Mouse (Mus musculus) gastrocnemius, adult 2 months (tissue): ENCODE measurements around the gene 0610012G03Rik. TPM values are rescaled to one million over a fixed set of nuclear protein-coding genes. Genes with fewer than 3 reads are reported as not detected.

ENCODE experiments used
- DNase-seq: peaks from one replicate; pipeline ENCODE4 v3.0.0; 2022
- H3K27ac ChIP-seq: fragments of 200-600 bp; 2 replicates; pipeline ENCODE4 v1.8.1; 2022; ENCODE audit warnings: mild to moderate bottlenecking
- H3K4me3 ChIP-seq: fragments of 200-600 bp; 2 replicates; pipeline ENCODE4 v1.8.1; 2022; ENCODE audit warnings: mild to moderate bottlenecking, moderate library complexity
- CTCF ChIP-seq: fragments of 200-600 bp; IDR thresholded peaks from 2 replicates; pipeline ENCODE4 v1.8.1; 2022; ENCODE audit warnings: antibody characterized with exemption, mild to moderate bottlenecking, moderate library complexity
- intact Hi-C: fragments of 180-260 bp; cut with DNase I; formaldehyde crosslinking; loops from one replicate; pipeline ENCODE4 v1.15.1; 2025
- microRNA-seq: library from miRNA; unstranded; fragments of <30 nt; microRNA quantifications from one replicate; pipeline ENCODE4 v1.2.0, GENCODE M21; 2021
- total RNA-seq, 2 experiments: library from RNA; stranded (reverse); gene quantifications; 2 replicates each; pipeline ENCODE4 v1.2.3; 2021

The 0610012G03Rik gene
- total RNA-seq, 2 experiments from 2014 or later = 52.1 to 66.5 TPM

DNA sequence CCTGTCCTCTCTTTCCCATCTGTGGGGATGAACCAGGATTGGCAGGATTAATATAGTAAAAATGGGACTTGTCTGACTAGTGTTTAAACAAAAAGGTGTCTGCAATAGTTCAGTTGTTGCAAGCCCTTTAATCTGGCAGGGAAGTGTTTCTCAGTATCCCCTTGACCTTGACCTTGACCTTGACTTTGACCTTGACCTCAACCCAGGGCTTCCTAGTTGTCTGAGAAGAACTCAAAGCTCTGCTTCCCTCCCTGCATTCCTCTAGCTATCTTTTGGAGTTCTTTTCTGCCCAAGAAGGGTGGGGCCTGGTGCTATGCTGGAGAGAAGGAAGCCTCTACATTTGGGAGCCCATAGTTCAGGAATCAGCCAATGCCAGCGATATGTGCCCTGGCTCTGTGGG lies 46.4 kb downstream of the 0610012G03Rik start:
- Histone ChIP-seq H3K4me3 (no peak overlapping the region), H3K27ac (no peak overlapping the region)
- intact Hi-C loops = no loop called here
- TF ChIP-seq CTCF = no peak
- no peak for DNase-seq

DNA sequence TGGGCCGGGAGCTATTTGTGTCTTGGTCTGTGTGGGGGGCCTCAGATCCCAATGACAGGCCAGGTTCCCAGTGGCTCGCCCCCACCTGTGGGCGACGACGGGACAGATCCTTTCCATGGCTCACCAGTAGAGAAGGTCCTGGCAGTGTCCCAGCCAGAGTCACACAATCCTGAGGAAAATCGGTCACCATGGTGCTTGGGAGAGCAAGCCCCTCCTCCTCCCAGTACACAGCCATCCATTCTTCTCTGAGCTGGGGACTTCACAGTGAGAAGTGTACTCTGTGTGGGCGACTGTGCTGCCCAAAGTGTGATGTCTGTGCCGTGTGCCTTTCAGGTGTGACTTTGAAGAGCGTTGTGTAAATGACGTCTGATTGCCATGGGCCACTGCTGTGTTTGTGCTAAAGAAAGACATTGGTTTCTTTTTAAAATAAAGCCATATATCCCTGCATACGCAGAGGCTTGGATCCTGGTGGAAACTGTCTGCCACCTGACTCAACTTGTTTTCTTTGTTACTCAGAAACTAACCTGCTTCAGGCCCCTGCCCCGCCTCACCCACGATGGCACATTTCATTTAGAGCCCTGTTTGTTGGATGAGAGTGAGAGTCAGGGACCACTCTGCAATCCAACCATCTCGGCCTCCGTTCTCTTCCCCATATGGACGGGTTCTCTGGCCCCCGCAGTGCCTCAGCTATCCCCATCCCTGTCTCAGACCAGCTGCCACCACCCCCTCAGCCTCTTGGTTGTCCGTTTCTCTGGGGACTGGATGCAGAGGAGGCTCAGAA lies 49.6 kb downstream of the 0610012G03Rik start:
- DNase-seq = no peak
- no peak for TF ChIP-seq CTCF
- intact Hi-C loops = no loop called here
- Histone ChIP-seq H3K4me3 (no peak overlapping the region), H3K27ac (no peak overlapping the region)

Small RNAs within 50 kb of the gene (microRNA-seq; reads per million reads assigned to microRNA genes)
- gene Gm26269 = not detected

Other genes with a start within 250 kb of the 0610012G03Rik start
- not detected for gene Meltf, start 69.7 kb downstream of the 0610012G03Rik start, total RNA-seq
- gene Pigz, start 14.6 kb downstream of the 0610012G03Rik start, total RNA-seq = under 1 TPM; 0.20 to 0.71 TPM
- gene Ncbp2, start within 50 bp of the 0610012G03Rik start, total RNA-seq = 10 to 100 TPM; 11.5 to 17.9 TPM
- gene Senp5, start 54.8 kb upstream of the 0610012G03Rik start, total RNA-seq = 10 to 100 TPM; 10.3 to 12.8 TPM
- 10 to 100 TPM; 13.3 to 15.8 TPM for gene Pak2, start 130.8 kb upstream of the 0610012G03Rik start, total RNA-seq
- 10 to 100 TPM; 11.3 to 12.6 TPM for gene Pigx, start 151.2 kb upstream of the 0610012G03Rik start, total RNA-seq
- gene Cep19, start 151.3 kb upstream of the 0610012G03Rik start, total RNA-seq = 1 to 10 TPM; 8.3 to 8.4 TPM
- gene Nrros, start 217.1 kb upstream of the 0610012G03Rik start, total RNA-seq = 1 to 10 TPM; 1.6 TPM
- not detected for gene Bex6, start 231.3 kb upstream of the 0610012G03Rik start, total RNA-seq